Mouse (Mus musculus): ENCODE results near the gene Gys1. TPM values are rescaled to one million over a fixed set of nuclear protein-coding genes. Genes with fewer than 3 reads are reported as not detected.

Gys1 gene
- polyA plus RNA-seq, 1 experiment, result 11.2 TPM

DNA sequence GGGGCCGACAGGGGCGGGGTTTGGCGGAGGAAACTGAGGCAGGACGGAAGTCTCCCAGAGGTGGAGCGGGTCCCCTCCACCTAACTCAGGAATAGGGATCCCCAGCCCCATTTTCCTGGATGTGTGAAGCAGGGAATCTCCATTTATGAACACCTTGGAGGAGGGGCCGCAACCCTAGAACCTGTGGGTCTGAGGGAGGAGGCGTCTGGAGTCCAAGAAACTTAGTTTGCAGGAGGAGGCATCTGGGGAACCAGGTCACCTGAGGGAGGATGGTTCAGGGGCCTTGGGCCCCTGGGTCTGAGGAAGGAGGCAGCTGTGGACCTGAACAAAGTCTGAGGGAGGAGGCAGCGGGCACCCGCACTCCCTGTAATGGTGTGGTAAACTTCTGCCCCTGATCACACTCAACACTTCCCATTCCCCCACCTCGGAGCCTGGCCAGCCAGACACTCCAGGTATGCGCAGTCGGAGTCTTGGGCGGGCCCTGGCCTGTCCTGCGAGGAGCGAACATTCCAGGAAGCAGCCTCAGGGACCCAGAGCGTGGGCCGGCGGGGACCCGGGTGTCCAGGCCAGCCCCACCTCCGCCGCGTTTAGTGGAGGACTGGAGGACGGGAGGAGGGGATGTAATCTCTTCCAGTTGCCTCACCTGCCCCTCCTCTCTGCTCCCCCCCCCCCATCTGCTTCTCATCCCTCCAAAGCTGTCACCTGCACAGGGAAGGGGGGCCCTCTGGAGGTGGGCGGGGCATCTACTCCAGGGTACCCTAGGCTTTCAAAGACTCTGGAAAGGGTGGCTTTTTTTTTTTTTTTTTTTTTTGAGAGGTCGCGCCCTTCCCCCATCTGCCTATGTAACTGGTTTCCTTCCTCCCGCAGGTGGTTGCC, 20.5 kb upstream of the Gys1 start:
- 4% methylated on average over 27 of the region's 27 CpGs for WGBS
- no peak for DNase-seq (ENCODE audit: low read depth, low spot score)

DNA sequence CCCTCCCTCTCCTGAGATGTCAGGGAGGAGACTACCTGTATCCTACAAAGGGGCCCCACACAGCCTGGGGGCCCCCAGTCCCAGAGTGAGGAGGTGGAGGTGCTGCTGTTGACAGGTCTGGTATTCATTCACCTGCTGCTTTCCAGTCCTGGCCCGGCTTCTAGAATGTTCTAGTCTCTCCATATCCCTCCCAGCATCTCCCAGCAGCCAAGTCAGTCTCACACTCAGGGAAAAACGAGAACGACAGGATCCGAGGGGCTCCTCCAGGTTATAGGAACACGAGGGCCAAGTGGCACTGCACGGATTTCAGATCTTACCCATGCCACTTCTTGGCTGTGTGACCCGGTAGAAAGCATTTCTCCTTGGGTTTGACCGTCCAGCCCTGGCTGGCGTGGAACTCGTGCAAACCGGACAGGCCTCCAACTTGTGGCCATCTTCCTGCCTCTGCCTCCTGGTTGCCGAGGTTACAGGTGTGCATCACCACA, 19.9 kb upstream of the Gys1 start:
- WGBS, result 47% methylated on average over 12 of the region's 12 CpGs
- DNase-seq (ENCODE audit: low read depth, low spot score), result no peak

DNA sequence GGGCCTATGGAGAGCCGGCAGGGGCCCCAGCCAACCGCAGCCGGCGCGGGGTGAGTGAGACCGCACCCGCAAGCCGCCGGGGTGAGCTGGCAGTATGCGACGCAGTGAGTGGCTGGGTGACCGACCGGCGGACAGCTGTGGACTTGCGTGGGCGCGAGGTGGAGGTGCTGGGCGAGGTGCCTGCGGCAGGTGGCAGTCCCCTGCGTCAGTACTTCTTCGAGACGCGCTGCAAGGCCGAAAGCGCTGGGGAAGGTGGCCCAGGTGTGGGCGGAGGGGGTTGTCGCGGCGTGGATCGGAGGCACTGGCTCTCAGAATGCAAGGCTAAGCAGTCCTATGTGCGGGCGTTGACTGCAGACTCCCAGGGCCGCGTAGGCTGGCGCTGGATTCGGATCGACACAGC, 19.0 kb upstream of the Gys1 start:
- 23% methylated on average over 37 of the region's 37 CpGs for WGBS

DNA sequence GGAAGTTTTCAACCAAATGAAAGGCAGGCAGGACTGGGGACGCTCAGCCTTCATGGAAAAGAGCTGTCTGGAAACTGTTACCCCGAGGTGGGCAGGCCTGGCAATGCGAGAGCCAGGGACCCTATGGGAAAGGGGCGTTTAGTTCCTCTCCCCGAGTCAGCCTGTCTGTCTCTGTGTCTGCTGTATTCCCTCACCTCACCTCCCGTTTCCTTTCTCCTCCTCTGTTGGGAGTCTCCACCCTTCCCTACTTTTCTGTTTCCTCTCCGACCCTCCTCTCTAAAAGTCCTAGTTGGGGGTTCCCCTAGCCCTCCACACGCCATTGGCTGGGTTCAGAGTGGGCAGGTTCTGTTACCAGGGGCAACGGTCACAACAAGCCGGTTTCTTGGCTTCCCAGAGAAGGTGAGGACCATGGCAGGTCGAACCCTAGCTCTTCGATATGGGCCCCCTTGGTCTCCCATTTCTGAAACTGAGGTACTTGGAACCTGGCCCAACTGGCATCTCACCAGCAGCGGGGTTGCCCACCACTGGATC, 16.6 kb upstream of the Gys1 start:
- WGBS, result 14% methylated on average over 13 of the region's 13 CpGs
- no peak for DNase-seq (ENCODE audit: low read depth, low spot score)

More for the DNA sequence above, 19.0 kb upstream of the Gys1 start:
- DNase-seq (ENCODE audit: low read depth, low spot score), result no peak

DNA sequence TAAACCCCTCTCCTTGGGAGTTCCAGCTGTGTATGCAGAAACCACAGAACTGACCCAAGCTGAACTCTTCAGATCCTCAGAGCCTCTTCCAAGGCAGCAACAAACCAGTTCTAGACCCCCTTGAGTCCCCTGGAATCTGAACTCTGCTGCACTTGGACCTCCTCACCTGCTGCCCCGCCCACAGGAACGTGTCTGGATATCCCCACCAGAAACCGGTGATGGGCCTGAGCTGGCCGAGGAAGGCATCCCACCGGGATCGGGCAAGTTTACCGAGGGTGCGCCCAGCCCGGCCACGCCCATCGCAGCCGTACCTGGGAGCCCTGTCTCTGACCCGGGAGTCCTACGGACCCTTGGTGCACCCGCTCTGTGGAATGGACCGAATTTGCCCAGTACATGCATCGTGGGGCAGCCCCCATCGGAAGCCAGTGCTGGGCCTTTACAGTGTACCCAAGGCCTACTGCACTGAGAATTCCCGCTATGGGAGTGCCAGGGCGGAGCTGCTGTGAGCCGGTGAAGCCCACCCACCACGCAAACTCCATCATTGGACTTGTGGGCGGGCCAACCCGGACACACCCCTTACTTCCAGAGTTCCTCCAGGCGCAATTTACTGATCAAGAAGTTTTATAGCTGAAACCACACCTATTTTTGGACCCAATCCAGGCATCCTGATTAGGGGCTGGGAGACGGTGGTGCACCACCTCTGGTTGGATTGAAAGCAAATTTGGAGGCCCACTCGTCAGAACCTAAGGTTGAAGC, 14.6 kb upstream of the Gys1 start:
- WGBS, result 14% methylated on average over 27 of the region's 27 CpGs

DNA sequence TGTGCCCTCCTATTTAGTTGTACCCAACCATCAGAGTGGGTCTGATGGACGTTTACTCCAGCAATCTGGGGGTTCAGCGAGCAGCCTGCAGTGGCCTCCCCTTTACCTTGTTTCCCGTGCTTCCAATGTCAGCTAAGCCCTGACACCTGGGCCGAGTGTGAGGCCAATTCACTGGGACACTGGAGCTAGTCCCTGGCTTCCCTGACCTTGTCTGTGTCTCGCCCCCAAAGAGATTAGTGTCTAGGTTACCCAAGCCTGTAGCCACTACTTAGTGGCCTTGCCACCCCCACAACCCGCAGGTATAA, 14.1 kb upstream of the Gys1 start, which contains the start of gene Lhb:
TSS of gene Lhb (plus strand) at position 206 of the 305 bp plus-strand sequence.
- no peak for DNase-seq (ENCODE audit: low read depth, low spot score)
- WGBS, result 46% methylated on average over 6 of the region's 6 CpGs

More for the DNA sequence above, 14.6 kb upstream of the Gys1 start:
- no peak for DNase-seq (ENCODE audit: low read depth, low spot score)

DNA sequence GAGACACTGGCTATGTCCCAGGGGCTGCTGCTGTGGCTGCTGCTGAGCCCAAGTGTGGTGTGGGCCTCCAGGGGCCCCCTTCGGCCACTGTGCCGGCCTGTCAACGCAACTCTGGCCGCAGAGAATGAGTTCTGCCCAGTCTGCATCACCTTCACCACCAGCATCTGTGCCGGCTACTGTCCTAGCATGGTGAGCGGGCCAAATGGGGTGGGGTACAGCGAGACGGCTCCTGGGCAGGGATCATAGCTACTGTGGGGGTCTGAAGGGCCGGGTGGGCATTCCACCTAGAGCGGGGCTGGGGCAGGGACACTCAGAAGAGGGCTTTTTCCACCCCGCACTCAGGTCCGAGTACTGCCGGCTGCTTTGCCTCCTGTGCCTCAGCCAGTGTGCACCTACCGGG, 13.4 kb upstream of the Gys1 start:
- DNase-seq (ENCODE audit: low read depth, low spot score), result no peak
- WGBS, result 96% methylated on average over 14 of the region's 14 CpGs

DNA sequence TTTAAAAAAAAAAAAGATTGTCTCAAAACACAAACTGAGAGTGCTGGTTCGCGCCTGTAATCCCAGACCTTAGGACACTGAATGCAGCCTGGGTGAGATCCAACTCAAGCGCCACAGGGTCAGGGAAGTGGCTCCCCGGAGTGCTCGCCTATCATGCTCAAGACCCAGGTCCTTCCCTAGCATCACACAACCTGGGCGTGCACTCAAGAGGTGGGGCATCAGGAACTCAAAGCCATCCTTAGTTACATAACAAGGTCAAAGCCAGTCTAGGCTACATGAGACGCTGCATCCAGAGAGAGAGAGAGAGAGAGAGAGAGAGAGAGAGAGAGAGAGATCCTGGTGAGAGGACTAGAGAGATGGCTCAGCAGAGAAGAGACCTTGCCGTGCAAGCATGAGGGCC, 8.1 kb upstream of the Gys1 start:
- no peak for DNase-seq (ENCODE audit: low read depth, low spot score)
- 77% methylated on average over 8 of the region's 8 CpGs for WGBS

DNA sequence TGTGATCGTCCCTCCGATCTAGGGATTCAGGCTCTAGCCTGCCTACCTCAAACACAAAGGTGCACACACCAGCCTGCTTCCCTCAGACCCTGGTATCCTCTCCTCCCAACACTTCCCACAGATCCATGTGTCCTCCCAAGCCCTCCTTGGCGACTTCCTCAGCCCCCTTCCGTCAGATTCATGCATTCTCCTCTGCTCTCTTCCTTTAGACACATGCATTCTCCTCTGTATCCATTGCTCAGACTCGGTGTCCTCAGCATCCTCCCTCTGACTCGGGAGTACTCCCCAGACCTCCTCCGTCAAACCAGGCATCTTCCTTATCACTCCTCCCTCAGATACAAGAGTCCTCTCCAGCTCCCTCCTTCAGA, 825 bp upstream of the Gys1 start:
- no peak for DNase-seq (ENCODE audit: low read depth, low spot score)
- WGBS, result 1% methylated on average over 7 of the region's 7 CpGs

DNA sequence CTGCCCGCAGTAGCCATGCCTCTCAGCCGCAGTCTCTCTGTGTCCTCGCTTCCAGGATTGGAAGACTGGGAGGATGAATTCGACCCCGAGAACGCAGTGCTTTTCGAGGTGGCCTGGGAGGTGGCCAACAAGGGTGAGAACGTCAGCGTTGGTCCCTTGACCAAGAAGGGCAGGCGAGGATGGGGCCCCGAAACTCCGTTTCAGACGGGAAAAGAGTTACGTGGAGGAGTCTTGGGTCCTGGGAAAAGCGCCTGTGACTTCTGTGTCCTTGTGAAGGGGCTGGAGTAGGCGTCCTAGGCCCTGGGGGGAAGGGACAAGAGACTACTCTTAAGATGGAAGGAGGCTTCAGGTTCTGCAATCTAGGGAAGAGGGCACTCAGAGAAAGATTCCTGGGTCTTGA, 394 bp downstream of the Gys1 start:
- WGBS, result 2% methylated on average over 16 of the region's 16 CpGs
- DNase-seq (ENCODE audit: low read depth, low spot score), result no peak

DNA sequence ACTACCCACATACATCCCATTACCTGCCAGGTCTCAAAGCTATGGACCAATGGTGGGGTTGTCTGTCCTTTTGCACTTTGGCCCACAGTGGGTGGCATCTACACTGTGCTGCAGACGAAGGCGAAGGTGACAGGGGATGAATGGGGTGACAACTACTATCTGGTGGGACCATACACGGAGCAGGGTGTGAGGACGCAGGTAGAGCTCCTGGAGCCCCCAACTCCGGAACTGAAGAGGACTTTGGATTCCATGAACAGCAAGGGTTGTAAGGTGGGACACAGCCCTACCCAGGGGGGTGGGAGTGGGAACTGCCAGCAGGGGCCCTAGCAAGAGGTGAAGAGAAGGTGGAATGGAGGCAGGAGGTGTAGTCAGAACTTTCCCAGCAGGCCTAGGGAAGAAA, 1.8 kb downstream of the Gys1 start:
- no peak for DNase-seq (ENCODE audit: low read depth, low spot score)
- WGBS, result 90% methylated on average over 5 of the region's 5 CpGs

DNA sequence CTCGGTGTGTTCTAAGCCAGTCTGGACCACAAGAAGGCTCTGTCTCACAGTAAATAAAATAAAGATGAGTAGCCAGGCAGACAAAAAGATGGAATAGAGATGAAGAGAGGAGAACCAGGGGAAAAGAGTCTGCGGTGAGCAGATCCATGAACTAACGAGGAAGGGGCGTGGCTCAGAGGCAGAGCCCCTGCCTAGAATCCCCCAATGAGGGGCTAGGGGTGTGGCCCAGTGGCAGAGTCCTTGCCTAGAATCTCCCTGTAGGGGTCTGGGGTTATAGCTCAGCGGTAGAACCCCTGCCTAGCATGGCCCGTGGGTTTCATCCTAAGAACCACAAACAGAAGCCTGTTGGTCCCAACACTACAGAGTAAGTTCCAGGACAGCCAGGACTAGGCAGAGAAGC, 2.4 kb downstream of the Gys1 start:
- 80% methylated on average over 6 of the region's 6 CpGs for WGBS
- no peak for DNase-seq (ENCODE audit: low read depth, low spot score)

DNA sequence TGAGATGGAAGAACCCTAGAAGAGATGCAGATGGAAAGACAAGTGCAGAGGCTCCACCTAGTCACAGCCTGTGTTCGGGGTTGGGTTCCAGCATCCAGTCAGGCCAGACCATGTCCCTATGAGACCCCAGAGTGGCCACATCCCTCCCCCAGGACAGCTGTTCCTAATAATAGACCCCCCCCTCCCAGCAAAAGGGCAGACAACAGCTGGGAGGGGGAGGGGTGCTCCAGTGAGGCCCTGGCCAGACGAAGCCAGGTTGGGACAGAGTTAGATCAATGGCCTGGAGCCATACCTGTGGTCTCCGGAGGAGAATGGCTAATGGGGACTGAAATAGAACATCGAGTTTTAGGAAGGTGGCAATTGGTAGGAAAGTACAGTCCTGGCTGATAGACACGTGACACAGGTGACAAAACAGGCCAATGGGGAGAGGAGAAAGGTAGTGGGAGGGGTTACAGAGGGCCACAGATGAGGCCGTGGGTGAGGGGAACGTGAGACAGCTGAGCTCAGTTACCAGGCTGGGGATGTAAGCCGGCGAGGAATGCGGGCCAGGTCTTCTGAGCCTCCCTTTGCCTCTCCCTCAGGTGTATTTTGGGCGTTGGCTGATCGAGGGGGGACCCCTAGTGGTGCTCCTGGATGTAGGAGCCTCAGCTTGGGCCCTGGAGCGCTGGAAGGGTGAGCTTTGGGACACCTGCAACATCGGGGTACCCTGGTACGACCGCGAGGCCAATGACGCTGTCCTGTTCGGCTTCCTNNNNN, 3.1 kb downstream of the Gys1 start, which contains the start of gene Ruvbl2:
TSS of gene Ruvbl2 (minus strand) at position 576 of the 756 bp plus-strand sequence.
- DNase-seq (ENCODE audit: low read depth, low spot score), result no peak
- 33% methylated on average over 19 of the region's 19 CpGs for WGBS

DNA sequence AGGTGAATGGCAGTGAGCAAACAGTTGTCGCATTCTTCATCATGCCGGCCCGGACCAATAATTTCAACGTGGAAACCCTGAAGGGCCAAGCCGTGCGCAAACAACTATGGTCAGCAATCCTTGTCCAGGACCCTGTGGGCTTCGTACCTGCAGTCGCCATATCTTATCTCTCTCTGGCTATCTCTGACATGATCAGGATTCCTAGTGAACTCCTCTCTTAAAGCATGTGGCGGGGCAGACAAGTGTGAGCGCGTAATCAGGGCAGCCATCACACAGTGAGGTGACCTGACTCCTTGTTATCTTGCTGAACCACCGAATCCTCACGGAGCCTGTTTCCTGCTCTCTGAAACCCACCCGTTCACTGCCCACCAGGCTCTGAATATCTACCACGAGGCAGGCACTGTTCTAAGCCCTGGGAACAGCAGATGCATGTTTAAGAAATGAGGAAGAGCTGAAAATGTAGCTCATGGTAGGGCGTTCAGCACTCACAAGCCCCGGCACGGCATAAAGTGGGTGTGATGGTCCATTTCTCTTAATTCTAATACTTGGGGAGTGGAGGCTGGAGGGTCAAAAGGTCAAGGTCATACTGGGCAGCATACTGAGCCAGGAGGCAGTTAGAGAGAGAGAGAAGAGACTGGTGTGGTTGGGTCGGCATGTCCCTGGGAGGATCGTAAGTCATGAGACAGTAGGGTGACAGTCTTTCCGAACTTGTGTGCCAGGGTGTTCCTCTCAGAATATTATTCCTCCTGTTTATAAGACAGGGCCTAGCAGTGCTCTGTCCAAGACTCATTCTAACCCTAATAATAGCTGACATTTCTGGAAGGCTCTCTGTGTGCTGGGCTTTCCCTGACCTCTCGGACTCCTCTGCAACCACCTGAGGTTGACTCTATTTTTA, 9.1 kb downstream of the Gys1 start:
- no peak for DNase-seq (ENCODE audit: low read depth, low spot score)
- WGBS, result 82% methylated on average over 22 of the region's 22 CpGs

DNA sequence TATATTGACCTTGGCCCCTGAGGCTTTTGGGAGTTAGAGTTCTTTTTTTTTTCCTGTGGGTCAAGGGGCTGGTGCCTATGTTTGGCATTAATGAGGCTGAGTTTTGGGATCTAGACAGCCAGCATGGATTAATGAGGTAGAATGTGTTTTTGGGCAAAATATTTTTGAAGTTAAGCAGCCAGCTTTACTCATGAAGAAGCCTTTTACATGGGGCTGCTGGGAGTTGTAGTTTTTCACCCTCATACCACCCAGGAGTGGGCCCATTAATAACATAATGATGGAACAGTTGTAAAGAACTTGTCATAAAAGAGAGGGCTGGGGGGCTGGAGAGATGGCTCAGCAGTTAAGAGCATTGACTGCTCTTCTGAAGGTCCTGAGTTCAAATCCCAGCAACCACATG, 11.9 kb downstream of the Gys1 start:
- DNase-seq (ENCODE audit: low read depth, low spot score), result no peak

DNA sequence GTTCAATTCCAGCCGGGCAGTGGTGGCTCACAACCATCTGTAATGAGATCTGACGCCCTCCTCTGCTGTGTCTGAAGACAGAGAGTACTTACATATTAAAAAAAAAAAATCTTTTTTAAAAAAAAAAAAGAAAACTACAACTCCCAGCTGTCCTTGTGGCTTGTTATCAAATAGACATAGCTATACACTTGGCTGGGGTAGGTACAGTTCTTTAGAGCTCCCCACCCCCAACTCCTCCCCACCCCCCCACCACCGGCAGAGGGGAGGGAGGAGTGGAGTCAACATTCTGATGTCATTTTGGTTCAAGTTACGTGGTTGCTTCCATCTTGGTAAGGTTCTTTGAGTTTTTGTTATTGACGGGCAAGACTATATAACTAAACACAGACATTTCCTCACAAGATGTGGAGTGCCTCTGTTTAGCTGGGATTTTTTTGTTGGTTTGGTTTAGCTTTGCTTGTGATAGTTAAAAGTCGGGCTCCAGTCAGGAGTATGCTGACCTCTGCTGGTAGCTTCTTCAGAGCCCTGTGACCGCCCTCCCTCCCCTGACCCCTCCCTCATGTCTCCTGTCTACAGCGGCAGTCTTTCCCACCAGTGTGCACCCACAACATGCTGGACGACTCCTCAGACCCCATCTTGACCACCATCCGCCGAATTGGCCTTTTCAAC, 12.8 kb downstream of the Gys1 start:
- 51% methylated on average over 11 of the region's 11 CpGs for WGBS
- DNase-seq (ENCODE audit: low read depth, low spot score), result no peak

DNA sequence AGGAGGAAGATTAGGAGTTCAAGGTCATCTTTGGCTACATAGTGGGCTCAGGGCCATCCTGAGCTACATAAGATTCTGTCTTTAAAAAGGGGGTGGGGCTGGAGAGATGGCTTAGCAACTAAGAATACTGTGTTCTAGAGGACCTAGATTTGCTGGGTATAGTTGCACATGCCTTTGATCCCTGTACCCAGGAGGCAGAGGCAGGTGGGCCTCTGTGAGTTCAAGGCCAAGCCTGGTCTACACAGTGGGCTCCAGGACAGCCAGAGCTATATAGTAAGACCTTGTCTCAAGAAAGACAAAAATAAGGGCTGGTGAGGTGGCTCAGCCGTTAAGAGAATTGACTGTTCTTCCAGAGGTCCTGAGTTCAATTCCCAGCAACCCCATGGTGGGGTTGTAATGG, 15.3 kb downstream of the Gys1 start:
- 83% methylated on average over 1 of the region's 1 CpGs for WGBS
- no peak for DNase-seq (ENCODE audit: low read depth, low spot score)

DNA sequence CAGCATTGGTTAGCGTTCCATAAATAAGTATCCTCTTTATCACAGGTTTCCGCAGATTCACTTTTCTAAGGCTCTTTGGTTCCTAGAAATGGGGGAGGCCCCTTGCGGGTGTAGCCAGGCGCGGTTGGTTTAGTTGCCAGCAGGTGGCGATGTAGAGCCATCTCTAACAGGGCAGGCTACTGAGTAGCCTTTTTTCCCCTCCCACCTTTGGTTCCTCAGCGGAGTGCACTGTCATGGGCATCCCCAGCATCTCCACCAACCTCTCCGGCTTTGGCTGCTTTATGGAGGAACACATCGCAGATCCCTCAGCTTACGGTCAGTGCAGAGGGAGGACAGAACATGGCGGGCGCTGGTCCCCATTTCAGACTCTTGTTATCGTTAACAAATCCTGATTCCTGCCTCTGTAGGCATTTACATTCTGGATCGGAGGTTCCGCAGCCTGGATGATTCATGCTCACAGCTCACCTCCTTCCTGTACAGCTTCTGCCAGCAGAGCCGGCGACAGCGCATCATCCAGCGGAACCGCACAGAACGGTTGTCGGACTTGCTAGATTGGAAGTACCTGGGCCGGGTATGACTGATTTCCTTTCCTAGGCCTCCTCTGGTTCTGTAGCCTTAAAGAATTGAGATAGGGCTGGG, 16.8 kb downstream of the Gys1 start:
- no peak for DNase-seq (ENCODE audit: low read depth, low spot score)

More for the DNA sequence above, 16.8 kb downstream of the Gys1 start:
- WGBS, result 59% methylated on average over 23 of the region's 23 CpGs
